Mouse (Mus musculus) heart, postnatal 36 days (tissue): ENCODE data around the gene Rasl10b. TPM values are rescaled to one million over a fixed set of nuclear protein-coding genes. Genes with fewer than 3 reads are reported as not detected.

Experiments
- DNase-seq, 2 experiments: peaks; one replicate each; pipeline ENCODE4 v3.0.0; 2021 to 2022
- intact Hi-C: fragments of 180-260 bp; cut with DNase I; formaldehyde crosslinking; loops from one replicate; pipeline ENCODE4 v1.15.1; 2025
- total RNA-seq, 2 experiments: library from RNA; stranded (reverse); gene quantifications; 2 replicates each; pipeline ENCODE4 v1.2.3; 2021

Rasl10b gene
- total RNA-seq, 2 experiments from 2014 or later = 45.8 to 69.1 TPM

GRCm38 (mm10) chr11:83429355-83429754 lies 20.4 kb downstream of the Rasl10b start, which contains the start of gene Gas2l2:
Gene Gas2l2, minus strand, starts transcription at chr11:83429455.
- DNase-seq = no peak
- intact Hi-C loops = no loop called here

GRCm38 (mm10) chr11:83432533-83432932 lies 23.6 kb downstream of the Rasl10b start:
- DNase-seq = no peak
- intact Hi-C loops = no loop called here

GRCm38 (mm10) chr11:83437377-83437776 lies 28.4 kb downstream of the Rasl10b start, which contains the start of gene 1700020L24Rik:
Gene 1700020L24Rik, plus strand, starts transcription at chr11:83437677.
- DNase-seq = no peak
- intact Hi-C loops = no loop called here

- no peak for DNase-seq
- intact Hi-C loops = loop anchor here (1.0 to 5.0 kb wide), 4 partner anchors 33 to 299 kb away; no protein-coding TSS in a partner anchor
Measured at GRCm38 (mm10) chr11:83439426-83440060, 30.6 kb downstream of the Rasl10b start.

GRCm38 (mm10) chr11:83440081-83441064 lies 31.4 kb downstream of the Rasl10b start:
- intact Hi-C loops = loop anchor here (1.0 to 5.0 kb wide), 4 partner anchors 32 to 298 kb away; no protein-coding TSS in a partner anchor
- peak; percentile 89 to 91 for DNase-seq

GRCm38 (mm10) chr11:83441235-83441634 lies 32.3 kb downstream of the Rasl10b start:
- peak; percentile 53 to 68 for DNase-seq
- intact Hi-C loops = loop anchor here (2.0 to 5.0 kb wide), 2 partner anchors 191 to 298 kb away; no protein-coding TSS in a partner anchor

- DNase-seq = peak; percentile 86
- intact Hi-C loops = loop anchor here (5.0 kb wide), 1 partner anchor 190 kb away; no protein-coding TSS in a partner anchor
Measured at GRCm38 (mm10) chr11:83442596-83443267, 33.8 kb downstream of the Rasl10b start.

GRCm38 (mm10) chr11:83443824-83444223 lies 34.9 kb downstream of the Rasl10b start:
- intact Hi-C loops = loop anchor here (5.0 kb wide), 1 partner anchor 188 kb away; no protein-coding TSS in a partner anchor

GRCm38 (mm10) chr11:83445001-83445400 lies 36.1 kb downstream of the Rasl10b start:
- no peak for DNase-seq
- intact Hi-C loops = no loop called here

More at GRCm38 (mm10) chr11:83443824-83444223, 34.9 kb downstream of the Rasl10b start:
- no peak for DNase-seq

- DNase-seq = no peak
- intact Hi-C loops = no loop called here
Measured at GRCm38 (mm10) chr11:83447612-83448011, 38.7 kb downstream of the Rasl10b start.

GRCm38 (mm10) chr11:83448021-83448926 lies 39.3 kb downstream of the Rasl10b start:
- intact Hi-C loops = no loop called here
- DNase-seq = peak in 1 of 2 experiments; percentile 43

- intact Hi-C loops = no loop called here
- DNase-seq = peak in 1 of 2 experiments; percentile 63
Measured at GRCm38 (mm10) chr11:83448927-83449236, 39.9 kb downstream of the Rasl10b start.

- intact Hi-C loops = no loop called here
- DNase-seq = no peak
Measured at GRCm38 (mm10) chr11:83449298-83449697, 40.4 kb downstream of the Rasl10b start.

- no peak for DNase-seq
- intact Hi-C loops = no loop called here
Measured at GRCm38 (mm10) chr11:83450550-83450949, 41.6 kb downstream of the Rasl10b start.

GRCm38 (mm10) chr11:83451281-83451680 lies 42.3 kb downstream of the Rasl10b start:
- intact Hi-C loops = no loop called here

GRCm38 (mm10) chr11:83454548-83454947 lies 45.6 kb downstream of the Rasl10b start:
- intact Hi-C loops = no loop called here
- DNase-seq = no peak

More at GRCm38 (mm10) chr11:83451281-83451680, 42.3 kb downstream of the Rasl10b start:
- no peak for DNase-seq

- no peak for DNase-seq
- intact Hi-C loops = no loop called here
Measured at GRCm38 (mm10) chr11:83455608-83456007, 46.7 kb downstream of the Rasl10b start.

- intact Hi-C loops = no loop called here
- no peak for DNase-seq
Measured at GRCm38 (mm10) chr11:83457257-83457656, 48.3 kb downstream of the Rasl10b start.

GRCm38 (mm10) chr11:83457912-83458601 lies 49.1 kb downstream of the Rasl10b start:
- DNase-seq = no peak
- intact Hi-C loops = no loop called here
